Mouse (Mus musculus): Measurements from ENCODE around the gene Irf4. TPM values are rescaled to one million over a fixed set of nuclear protein-coding genes. Genes with fewer than 3 reads are reported as not detected.

The Irf4 gene
- polyA plus RNA-seq, 1 experiment from 2014 or later = 0.21 TPM

DNA sequence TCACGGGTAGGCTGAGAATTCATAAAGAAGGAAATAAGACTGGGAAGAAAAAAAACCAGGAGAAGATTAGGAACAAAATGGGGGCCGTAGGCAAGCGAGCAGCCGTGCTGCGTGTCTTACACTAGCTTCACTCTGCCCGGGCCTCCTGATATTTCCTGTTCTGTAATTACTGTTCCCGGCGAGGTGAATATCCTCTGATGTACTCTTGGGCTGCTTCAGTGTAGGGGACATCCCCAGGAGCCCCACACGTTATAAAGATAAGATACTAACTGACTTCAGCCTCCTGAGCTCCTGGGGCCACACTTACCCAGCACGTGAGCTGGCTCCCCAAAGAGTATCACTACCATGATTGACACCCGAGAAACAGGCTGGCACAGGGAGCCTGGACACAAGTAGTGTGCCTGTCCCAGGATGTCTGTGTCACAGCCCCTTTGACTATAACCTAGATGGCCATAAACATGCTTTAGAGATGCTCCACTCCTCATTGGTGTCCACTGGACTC, 28.7 kb downstream of the Irf4 start:
- Histone ChIP-seq H3K9me3 (no peaks in the 10 kb centered on the region), H3K9ac (no peak overlapping the region), H3K27me3 (no peaks in the 10 kb centered on the region), H3K4me1 (replicated peaks) (no peaks in the 10 kb centered on the region), H3K4me2 (no peak overlapping the region), H3K4me3 (no peak overlapping the region), H3K36me3 (no peaks in the 10 kb centered on the region), H3K27ac (no peak overlapping the region)
- 88% methylated on average over 11 of the region's 11 CpGs for WGBS
- no peak for ATAC-seq (ENCODE audit: low FRiP score)

DNA sequence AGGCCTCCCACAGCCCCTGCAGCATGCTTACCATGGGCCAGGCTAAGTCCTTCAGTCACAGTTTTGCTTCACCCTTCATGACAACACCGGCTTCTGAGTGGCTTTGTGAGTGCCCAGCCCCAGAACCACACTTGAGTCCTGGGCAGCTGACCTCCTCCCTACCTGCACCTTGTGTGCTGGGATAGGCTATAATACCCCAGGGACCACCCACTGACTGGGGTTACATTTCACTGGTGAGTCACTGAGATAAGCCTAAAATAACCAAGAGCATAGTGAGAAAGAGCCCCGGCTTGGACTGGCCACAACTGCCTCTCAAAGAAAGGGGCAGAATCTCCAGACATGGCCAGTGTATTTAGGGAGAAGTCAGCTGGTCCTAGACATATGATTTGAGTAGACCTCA, 32.9 kb downstream of the Irf4 start:
- no peaks in the 10 kb centered on the region for H3K9me3 ChIP-seq
- no peak overlapping the region for H3K9ac ChIP-seq
- no peaks in the 10 kb centered on the region for H3K4me1 ChIP-seq (replicated peaks)
- H3K27me3 ChIP-seq = no peaks in the 10 kb centered on the region
- H3K27ac ChIP-seq = no peak overlapping the region
- WGBS = 78% methylated on average over 2 of the region's 2 CpGs
- no peak for ATAC-seq (ENCODE audit: low FRiP score)
- H3K4me3 ChIP-seq = no peak overlapping the region
- H3K4me2 ChIP-seq = no peak overlapping the region
- no peaks in the 10 kb centered on the region for H3K36me3 ChIP-seq

DNA sequence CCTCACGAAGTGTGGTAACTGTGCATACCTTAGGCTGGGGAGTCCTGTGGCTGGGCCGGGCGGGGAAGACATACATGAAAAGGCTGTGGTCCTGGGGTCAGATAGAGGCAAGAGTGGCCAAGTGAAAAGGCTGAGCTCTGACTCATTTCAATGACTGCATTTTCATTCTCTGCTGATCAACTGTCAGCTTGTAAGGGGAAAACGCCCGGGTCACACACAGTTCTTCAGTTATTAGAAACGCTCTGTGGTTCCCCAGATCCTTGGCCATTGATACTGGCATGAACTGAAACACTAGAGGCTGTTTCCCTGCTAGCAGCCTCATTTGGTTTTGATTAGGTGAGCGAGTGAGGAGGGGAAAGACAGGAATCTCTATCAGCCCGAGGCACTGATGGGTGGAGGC, 33.4 kb downstream of the Irf4 start:
- no peaks in the 10 kb centered on the region for H3K27me3 ChIP-seq
- 35% methylated on average over 8 of the region's 8 CpGs for WGBS
- H3K4me2 ChIP-seq = no peak overlapping the region

DNA sequence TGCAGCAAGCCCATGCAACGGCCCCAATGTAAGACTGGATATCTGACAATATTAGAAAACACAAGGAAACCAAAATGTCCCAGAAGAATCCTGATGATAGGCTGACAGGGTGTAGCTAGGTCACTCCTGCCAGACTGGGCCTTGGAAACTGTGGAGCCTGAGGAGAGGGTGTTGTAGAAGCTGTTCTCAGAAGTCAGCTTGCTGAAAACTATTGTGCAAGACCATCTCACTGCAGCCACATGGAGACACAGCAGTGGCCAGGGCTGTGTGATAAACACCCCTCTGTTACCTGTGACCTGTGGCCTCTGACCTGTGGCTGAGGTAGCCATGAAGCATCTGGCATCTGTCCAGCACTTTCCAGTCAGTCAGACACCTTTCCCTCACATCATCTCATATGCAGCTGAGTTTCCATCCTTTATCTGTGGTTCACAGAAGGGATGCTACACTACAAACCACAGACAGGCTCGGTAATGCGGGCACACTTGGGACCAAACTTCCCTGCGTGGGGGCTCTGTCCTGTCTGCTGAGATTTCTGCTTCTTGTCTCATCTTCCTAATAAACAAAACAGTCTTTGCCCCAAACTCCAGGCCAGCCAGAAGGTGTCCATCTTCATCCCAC, 36.5 kb downstream of the Irf4 start:
- no peaks in the 10 kb centered on the region for H3K27me3 ChIP-seq
- no peak overlapping the region for H3K4me3 ChIP-seq
- no peak overlapping the region for H3K9ac ChIP-seq
- H3K4me2 ChIP-seq = no peak overlapping the region
- WGBS = 88% methylated on average over 4 of the region's 4 CpGs
- ATAC-seq (ENCODE audit: low FRiP score) = no peak
- H3K27ac ChIP-seq = no peak overlapping the region
- H3K36me3 ChIP-seq = no peaks in the 10 kb centered on the region; the same call in 1 of the 2 replicates
- H3K9me3 ChIP-seq = no peaks in the 10 kb centered on the region
- no peaks in the 10 kb centered on the region for H3K4me1 ChIP-seq (replicated peaks)

More for the DNA sequence above, 33.4 kb downstream of the Irf4 start:
- Histone ChIP-seq H3K9me3 (no peaks in the 10 kb centered on the region), H3K27ac (no peak overlapping the region), H3K9ac (no peak overlapping the region), H3K36me3 (no peaks in the 10 kb centered on the region), H3K4me1 (replicated peaks) (no peaks in the 10 kb centered on the region), H3K4me3 (no peak overlapping the region)
- no peak for ATAC-seq (ENCODE audit: low FRiP score)

DNA sequence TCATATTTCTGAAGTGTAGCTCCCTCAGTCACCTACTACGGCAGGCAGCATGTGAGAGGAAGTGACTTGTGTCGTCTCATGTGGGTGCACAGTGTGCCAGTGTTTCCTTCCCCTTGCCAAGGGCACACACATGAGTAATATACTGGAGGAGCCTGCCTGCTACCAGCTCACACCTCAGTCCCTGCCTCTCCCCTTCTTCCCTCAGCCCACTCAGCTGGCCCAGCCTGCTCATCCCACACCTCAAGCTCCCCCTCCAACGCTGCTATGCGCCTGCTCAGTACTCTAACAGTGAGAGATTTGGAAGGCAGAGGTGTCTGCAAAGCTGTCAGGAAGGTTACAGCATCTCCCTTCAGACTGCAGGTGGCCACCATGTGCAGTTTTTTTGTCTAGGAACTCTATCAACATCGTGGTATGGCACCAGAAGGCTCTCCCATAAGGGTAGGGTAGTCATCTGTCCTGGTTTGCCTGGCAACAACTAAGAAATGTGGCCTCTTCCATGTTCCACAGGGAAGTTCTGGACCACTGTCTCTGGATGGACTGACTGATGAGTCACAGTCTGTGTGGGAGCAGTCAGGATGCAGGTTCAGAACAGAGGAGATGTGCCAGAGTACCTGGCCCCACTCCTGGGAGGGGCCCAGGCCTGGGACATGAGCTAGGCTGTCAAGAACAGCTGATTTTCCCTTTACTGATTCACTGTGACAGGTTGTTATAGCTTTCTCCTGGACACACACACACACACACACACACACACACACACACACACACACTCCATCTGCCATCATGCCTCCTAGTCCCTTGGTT, 37.4 kb downstream of the Irf4 start:
- no peak for ATAC-seq (ENCODE audit: low FRiP score)
- 79% methylated on average over 5 of the region's 5 CpGs for WGBS

DNA sequence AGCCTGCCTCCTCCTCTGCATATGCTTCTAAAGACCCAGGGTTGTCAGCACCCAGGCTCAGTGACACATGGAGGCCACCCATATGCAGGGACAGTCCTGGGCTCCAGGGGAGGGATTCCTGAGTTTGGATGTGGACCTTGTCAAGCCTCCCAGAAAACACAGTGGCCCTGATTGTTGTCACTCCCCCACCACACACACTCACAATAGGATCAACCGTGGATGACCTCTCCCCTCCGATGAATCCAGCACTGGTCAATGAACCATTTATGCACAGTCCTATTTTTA, 38.0 kb downstream of the Irf4 start:
- H3K27ac ChIP-seq = no peak overlapping the region
- no peak overlapping the region for H3K4me3 ChIP-seq
- 31% methylated on average over 2 of the region's 2 CpGs for WGBS
- H3K9ac ChIP-seq = no peak overlapping the region
- H3K27me3 ChIP-seq = no peaks in the 10 kb centered on the region
- H3K4me1 ChIP-seq (replicated peaks) = no peaks in the 10 kb centered on the region
- H3K36me3 ChIP-seq = no peaks in the 10 kb centered on the region; the same call in 1 of the 2 replicates
- H3K4me2 ChIP-seq = no peak overlapping the region
- peak; percentile 43; the same call in 1 of the 2 replicates for ATAC-seq (ENCODE audit: low FRiP score)
- H3K9me3 ChIP-seq = no peaks in the 10 kb centered on the region

More for the DNA sequence above, 37.4 kb downstream of the Irf4 start:
- Histone ChIP-seq H3K4me3 (no peak overlapping the region), H3K27me3 (no peaks in the 10 kb centered on the region), H3K36me3 (no peaks in the 10 kb centered on the region; the same call in 1 of the 2 replicates), H3K27ac (no peak overlapping the region), H3K4me2 (no peak overlapping the region), H3K9ac (no peak overlapping the region), H3K9me3 (no peaks in the 10 kb centered on the region), H3K4me1 (replicated peaks) (no peaks in the 10 kb centered on the region)

DNA sequence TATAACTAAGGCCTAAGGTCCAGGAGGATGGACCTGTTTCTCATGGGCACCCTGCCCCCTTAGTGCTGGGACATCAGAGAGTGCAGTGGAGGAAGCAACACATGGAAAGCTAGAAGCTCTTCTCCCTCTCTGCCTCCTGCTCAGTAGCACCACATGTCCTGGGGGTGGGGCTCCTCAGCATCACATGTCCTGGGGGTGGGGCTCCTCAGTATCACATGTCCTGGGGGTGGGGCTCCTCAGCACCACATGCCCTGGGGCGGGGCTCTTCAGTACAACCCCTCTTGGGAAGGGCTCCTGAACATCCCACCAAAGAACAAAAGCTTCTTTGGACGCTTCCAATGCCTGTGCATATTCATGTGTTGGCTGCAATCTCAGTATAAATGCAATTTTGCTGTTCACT, 38.5 kb downstream of the Irf4 start:
- H3K36me3 ChIP-seq = no peaks in the 10 kb centered on the region; the same call in 1 of the 2 replicates
- WGBS = 75% methylated on average over 2 of the region's 2 CpGs
- H3K9ac ChIP-seq = no peak overlapping the region
- H3K4me2 ChIP-seq = no peak overlapping the region
- H3K4me1 ChIP-seq (replicated peaks) = no peaks in the 10 kb centered on the region
- H3K27ac ChIP-seq = no peak overlapping the region
- no peak overlapping the region for H3K4me3 ChIP-seq
- no peak for ATAC-seq (ENCODE audit: low FRiP score)
- no peaks in the 10 kb centered on the region for H3K27me3 ChIP-seq
- no peaks in the 10 kb centered on the region for H3K9me3 ChIP-seq

DNA sequence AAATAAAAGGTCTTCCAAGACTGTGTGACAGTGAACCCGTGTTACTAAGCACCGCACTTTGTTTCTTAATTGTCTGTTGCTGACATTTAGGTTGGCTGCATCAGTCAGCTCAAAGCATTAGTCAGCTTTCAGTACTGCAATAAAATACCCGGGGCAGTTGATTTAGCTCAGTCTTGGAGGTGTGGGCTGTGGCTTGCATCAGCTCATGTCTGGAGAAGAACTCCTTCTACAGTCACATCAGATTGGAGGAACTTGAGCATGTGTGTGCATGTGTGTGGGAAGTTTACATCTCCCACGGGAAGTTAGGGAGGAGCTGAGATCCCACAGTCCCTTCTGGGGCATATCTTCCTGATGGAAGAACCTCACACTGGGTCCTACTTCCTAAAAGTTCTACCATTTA, 38.9 kb downstream of the Irf4 start:
- Histone ChIP-seq H3K36me3 (no peaks in the 10 kb centered on the region; the same call in 1 of the 2 replicates), H3K9ac (no peak overlapping the region), H3K4me1 (replicated peaks) (no peaks in the 10 kb centered on the region), H3K27me3 (no peaks in the 10 kb centered on the region), H3K9me3 (no peaks in the 10 kb centered on the region), H3K4me3 (no peak overlapping the region), H3K4me2 (no peak overlapping the region), H3K27ac (no peak overlapping the region)
- 86% methylated on average over 4 of the region's 4 CpGs for WGBS
- ATAC-seq (ENCODE audit: low FRiP score) = no peak

DNA sequence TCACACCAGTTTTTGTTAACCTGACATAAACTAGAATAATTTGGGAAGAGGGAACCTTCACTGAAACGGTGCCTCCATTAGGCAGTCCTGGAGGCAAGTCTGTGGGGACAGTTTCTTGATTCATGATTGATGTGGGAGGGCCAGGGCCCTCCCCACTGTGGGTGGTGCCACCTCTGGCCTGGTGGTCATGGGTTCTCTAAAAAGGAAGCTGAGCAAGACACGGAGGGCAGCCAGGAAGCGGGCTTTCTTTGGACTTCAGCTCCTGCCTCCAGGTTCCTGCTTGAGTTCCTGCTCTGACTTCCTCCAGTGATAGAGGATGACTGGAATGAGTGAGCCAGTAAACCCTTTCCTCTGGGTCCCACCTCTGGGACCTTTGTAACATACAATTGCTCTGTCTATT, 39.4 kb downstream of the Irf4 start:
- no peak overlapping the region for H3K27ac ChIP-seq
- no peak for ATAC-seq (ENCODE audit: low FRiP score)
- H3K36me3 ChIP-seq = no peaks in the 10 kb centered on the region; the same call in 1 of the 2 replicates
- H3K9me3 ChIP-seq = no peaks in the 10 kb centered on the region
- no peak overlapping the region for H3K4me2 ChIP-seq
- 83% methylated on average over 3 of the region's 3 CpGs for WGBS
- H3K27me3 ChIP-seq = no peaks in the 10 kb centered on the region
- no peak overlapping the region for H3K9ac ChIP-seq
- H3K4me3 ChIP-seq = no peak overlapping the region
- H3K4me1 ChIP-seq (replicated peaks) = no peaks in the 10 kb centered on the region

DNA sequence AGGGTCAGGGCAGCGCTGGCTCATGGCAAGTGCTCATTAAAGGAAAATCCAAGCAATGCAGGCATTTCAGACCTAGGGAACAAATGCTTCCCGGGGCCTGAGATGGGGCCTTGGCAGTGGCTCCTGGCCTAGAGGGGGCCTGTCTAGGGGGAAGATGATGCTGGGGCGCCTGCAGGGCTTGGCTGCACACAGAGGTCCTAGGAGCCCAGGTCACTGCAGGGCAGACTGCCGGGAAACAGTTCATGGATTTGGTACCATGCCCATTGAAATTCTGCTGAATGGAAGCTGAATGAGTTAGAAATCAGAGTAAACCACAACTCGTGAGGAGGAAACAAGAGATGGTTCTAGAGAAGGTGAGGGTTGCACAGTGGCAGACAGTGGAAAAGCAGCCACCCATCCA, 41.0 kb downstream of the Irf4 start:
- H3K36me3 ChIP-seq = no peaks in the 10 kb centered on the region; the same call in 1 of the 2 replicates
- no peak for ATAC-seq (ENCODE audit: low FRiP score)
- no peak overlapping the region for H3K27ac ChIP-seq
- H3K27me3 ChIP-seq = no peaks in the 10 kb centered on the region
- H3K9me3 ChIP-seq = no peaks in the 10 kb centered on the region
- H3K4me1 ChIP-seq (replicated peaks) = no peaks in the 10 kb centered on the region
- H3K9ac ChIP-seq = no peak overlapping the region
- 77% methylated on average over 5 of the region's 5 CpGs for WGBS
- no peak overlapping the region for H3K4me2 ChIP-seq
- H3K4me3 ChIP-seq = no peak overlapping the region

DNA sequence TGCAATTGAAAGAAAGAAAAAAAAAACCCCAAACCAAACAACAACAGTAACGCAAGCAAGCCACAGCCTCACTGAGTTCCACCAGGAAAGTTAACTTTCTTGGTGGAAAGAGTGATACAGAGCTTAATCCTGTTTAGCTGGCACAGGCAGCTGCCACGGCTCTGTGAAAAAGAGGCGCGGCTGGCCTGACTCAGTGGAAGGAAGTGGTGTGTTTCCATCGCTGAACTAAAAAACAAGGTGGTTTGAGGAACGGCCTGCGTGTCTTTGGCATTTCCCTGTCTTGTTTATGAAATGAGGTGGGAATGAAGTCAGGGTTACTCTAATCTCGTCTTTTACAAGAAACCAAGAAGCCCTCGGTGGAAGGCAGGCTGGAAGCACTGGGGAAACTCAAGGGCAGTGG, 43.3 kb downstream of the Irf4 start:
- H3K9ac ChIP-seq = no peak overlapping the region
- no peak overlapping the region for H3K27ac ChIP-seq
- H3K9me3 ChIP-seq = no peaks in the 10 kb centered on the region
- H3K27me3 ChIP-seq = no peaks in the 10 kb centered on the region
- ATAC-seq (ENCODE audit: low FRiP score) = no peak
- no peaks in the 10 kb centered on the region for H3K4me1 ChIP-seq (replicated peaks)
- H3K4me3 ChIP-seq = no peak overlapping the region
- 84% methylated on average over 9 of the region's 9 CpGs for WGBS
- H3K4me2 ChIP-seq = no peak overlapping the region
- H3K36me3 ChIP-seq = no peaks in the 10 kb centered on the region; the same call in 1 of the 2 replicates

DNA sequence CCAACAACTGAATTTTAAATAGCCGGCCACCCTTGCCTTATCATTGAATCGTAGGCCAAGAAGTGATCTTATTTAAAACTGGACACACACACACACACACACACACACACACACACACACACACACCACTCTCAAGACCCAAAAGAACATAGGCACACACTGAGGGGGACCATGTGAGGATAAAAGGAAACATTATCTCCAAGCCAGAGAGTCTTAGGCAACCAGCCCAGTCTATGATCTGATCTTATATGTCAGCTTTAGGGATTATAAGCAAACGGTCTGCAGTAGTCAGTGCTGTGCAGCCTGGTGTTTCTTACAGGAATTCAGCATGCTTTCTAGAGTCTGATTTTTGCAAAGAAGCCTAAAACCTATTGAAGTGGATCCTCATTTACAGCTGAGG, 43.7 kb downstream of the Irf4 start:
- WGBS = 90% methylated on average over 3 of the region's 3 CpGs
- no peak overlapping the region for H3K27ac ChIP-seq
- no peak overlapping the region for H3K4me2 ChIP-seq
- no peak overlapping the region for H3K4me3 ChIP-seq
- no peak overlapping the region for H3K9ac ChIP-seq
- ATAC-seq (ENCODE audit: low FRiP score) = no peak
- H3K9me3 ChIP-seq = no peaks in the 10 kb centered on the region
- no peaks in the 10 kb centered on the region; the same call in 1 of the 2 replicates for H3K36me3 ChIP-seq
- H3K4me1 ChIP-seq (replicated peaks) = no peaks in the 10 kb centered on the region
- H3K27me3 ChIP-seq = no peaks in the 10 kb centered on the region

DNA sequence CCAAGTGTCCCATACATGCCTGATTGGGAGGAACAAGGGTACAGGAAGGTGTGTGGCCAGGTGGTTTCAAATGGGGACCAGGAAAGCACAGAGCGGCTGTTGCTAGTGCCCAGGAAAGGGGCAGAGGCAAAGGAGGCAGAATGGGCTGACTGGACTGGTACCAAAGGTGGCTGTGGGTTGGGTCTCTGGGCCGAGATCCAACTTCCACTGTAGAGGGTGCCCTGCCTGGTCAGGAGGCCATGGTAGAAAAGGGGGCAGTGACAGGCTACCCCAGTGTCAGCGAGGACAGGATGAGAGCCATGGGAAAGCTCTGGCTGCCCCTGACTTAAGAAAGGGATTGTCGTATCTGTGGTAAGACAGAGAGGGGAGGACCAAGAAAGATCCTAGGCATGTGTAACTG, 44.2 kb downstream of the Irf4 start:
- H3K9me3 ChIP-seq = no peaks in the 10 kb centered on the region
- no peaks in the 10 kb centered on the region; the same call in 1 of the 2 replicates for H3K36me3 ChIP-seq
- H3K4me3 ChIP-seq = no peak overlapping the region
- no peak for ATAC-seq (ENCODE audit: low FRiP score)
- H3K27me3 ChIP-seq = no peaks in the 10 kb centered on the region
- no peak overlapping the region for H3K27ac ChIP-seq
- H3K4me2 ChIP-seq = no peak overlapping the region
- H3K9ac ChIP-seq = no peak overlapping the region
- WGBS = 95% methylated on average over 4 of the region's 4 CpGs
- H3K4me1 ChIP-seq (replicated peaks) = no peaks in the 10 kb centered on the region
